Mouse (Mus musculus): ENCODE data around the gene Eif3m. TPM values are rescaled to one million over a fixed set of nuclear protein-coding genes. Genes with fewer than 3 reads are reported as not detected.

Gene Eif3m
- polyA plus RNA-seq (2014; fragmentation: Nextera tagmentation; extraction: Ambion mirVana) = 330 and 348 TPM in 2 replicates

DNA sequence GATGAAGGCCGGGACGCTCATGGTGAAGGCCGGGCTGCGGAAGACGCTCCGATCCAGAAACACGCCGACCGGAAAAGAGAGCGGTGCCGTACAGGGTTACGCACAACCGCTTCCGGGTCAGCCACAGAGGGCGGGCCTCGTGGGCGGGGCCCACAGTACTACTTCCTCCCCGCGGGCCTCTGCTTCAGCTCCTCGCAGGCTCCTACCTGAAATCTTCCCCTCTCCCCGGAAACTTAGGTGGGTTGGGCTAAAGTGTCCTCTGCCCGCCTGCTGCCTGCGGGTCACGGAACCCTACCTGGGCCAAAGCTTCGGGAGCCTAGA is at the start of gene Eif3m:
Gene Eif3m (minus strand): TSS at position 114 of the 321 bp plus-strand sequence.
- peak; percentile 99 for ATAC-seq (replicated peaks; ENCODE audit: low FRiP score)
- WGBS = 0% methylated on average over 25 of the region's 25 CpGs

DNA sequence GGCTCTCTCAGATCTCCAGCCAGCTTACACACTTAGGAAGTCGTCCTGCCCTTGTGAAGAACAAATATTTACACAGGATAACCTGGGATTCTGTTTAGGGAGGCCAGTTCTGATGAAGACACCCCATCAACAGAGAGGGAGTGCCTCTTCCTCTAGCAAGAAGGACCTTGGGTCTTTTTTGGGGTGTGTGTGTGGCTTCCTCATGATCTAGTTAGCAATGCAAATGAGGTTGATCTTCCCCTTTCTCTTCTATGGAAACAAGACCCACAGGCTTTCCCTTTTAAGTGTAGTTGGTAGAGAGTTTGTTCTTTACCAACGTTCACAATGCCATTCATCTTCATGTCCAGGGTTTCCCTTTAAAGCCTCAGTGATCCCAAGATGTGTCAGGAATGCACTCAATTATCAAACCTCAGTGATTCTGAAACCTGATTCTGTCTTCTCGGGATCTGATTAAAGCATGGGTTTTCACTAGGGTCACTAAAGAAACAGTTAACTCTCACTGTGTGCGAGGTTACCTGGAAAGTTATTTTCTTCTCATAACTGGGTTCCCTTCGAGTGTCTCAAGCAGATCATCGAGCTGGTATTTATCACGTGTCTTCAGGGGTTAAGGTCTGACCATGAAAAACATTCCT is 46.0 kb upstream of the Eif3m start:
- Histone ChIP-seq H3K4me3 (ENCODE audit: low read depth, low read length) (no peak overlapping the region), H3K27ac (ENCODE audit: low read depth, low read length) (no peak overlapping the region), H3K9me3 (ENCODE audit: control insufficient read depth, low read length) (no peaks in the 10 kb centered on the region), H3K4me2 (no peak overlapping the region), H3K4me1 (replicated peaks; ENCODE audit: control insufficient read depth, insufficient read depth, low read length) (no peaks in the 10 kb centered on the region), H3K27me3 (replicated peaks; ENCODE audit: control insufficient read depth, insufficient read depth, low read length) (no peaks in the 10 kb centered on the region), H3K9ac (ENCODE audit: low read depth, low read length) (no peak overlapping the region), H3K36me3 (ENCODE audit: control insufficient read depth, insufficient read depth, low read length) (no peaks in the 10 kb centered on the region)
- no peak for ATAC-seq (replicated peaks; ENCODE audit: low FRiP score)
- no peak for DNase-seq (ENCODE audit: low spot score)
- 55% methylated on average over 7 of the region's 7 CpGs for WGBS

More for the DNA sequence above, at the start of gene Eif3m:
- H3K4me2 ChIP-seq = peak within 1 kb of the TSS; percentile 86
- peaks cover 3% of the 10 kb centered on the region for H3K4me1 ChIP-seq (replicated peaks; ENCODE audit: control insufficient read depth, insufficient read depth, low read length)
- H3K9ac ChIP-seq (ENCODE audit: low read depth, low read length) = peak within 1 kb of the TSS; percentile 93
- peak within 1 kb of the TSS; percentile 60; the same call in 1 of the 2 replicates for H3K27ac ChIP-seq (ENCODE audit: low read depth, low read length)
- peak within 1 kb of the TSS; percentile 94 for H3K4me3 ChIP-seq (ENCODE audit: low read depth, low read length)
- DNase-seq (ENCODE audit: low spot score) = peak; percentile 95
- H3K36me3 ChIP-seq (ENCODE audit: control insufficient read depth, insufficient read depth, low read length) = peaks cover 5% of the 10 kb centered on the region; the same call in 1 of the 2 replicates
- H3K27me3 ChIP-seq (replicated peaks; ENCODE audit: control insufficient read depth, insufficient read depth, low read length) = no peaks in the 10 kb centered on the region
- no peaks in the 10 kb centered on the region for H3K9me3 ChIP-seq (ENCODE audit: control insufficient read depth, low read length)

- H3K4me2 ChIP-seq = no peak overlapping the region
- no peak overlapping the region for H3K27ac ChIP-seq (ENCODE audit: low read depth, low read length)
- 58% methylated on average over 7 of the region's 7 CpGs for WGBS
- no peaks in the 10 kb centered on the region for H3K36me3 ChIP-seq (ENCODE audit: control insufficient read depth, insufficient read depth, low read length)
- no peak overlapping the region for H3K4me3 ChIP-seq (ENCODE audit: low read depth, low read length)
- no peaks in the 10 kb centered on the region; the same call in 1 of the 2 replicates for H3K4me1 ChIP-seq (replicated peaks; ENCODE audit: control insufficient read depth, insufficient read depth, low read length)
- H3K9ac ChIP-seq (ENCODE audit: low read depth, low read length) = no peak overlapping the region
- H3K27me3 ChIP-seq (replicated peaks; ENCODE audit: control insufficient read depth, insufficient read depth, low read length) = no peaks in the 10 kb centered on the region
- DNase-seq (ENCODE audit: low spot score) (no peak), ATAC-seq (replicated peaks; ENCODE audit: low FRiP score) (no peak)
- H3K9me3 ChIP-seq (ENCODE audit: control insufficient read depth, low read length) = no peaks in the 10 kb centered on the region
These were observed 41.8 kb upstream of the Eif3m start for GRCm38 (mm10) chr2:105058577-105059116.

DNA sequence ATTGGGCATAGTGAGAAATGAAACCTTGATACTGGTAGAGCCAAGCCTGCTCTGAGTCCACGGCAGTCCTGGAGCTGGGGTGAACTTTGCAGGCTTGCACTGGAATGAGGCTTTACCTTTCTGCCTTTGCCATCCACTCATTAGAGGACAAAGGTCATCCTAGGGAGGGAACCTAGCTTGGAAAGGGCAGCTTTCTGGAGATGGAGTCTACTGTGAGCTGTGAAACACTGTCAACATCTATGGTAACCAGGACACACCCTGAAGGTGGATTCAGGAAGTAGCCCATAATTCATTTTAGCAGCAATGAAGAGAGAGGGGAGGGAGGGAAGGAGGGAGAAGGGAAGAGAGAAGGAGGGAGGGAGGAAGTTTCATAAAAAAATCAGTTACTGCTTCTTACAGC is 38.6 kb upstream of the Eif3m start:
- H3K36me3 ChIP-seq (ENCODE audit: control insufficient read depth, insufficient read depth, low read length) = no peaks in the 10 kb centered on the region
- no peak overlapping the region for H3K4me2 ChIP-seq
- DNase-seq (ENCODE audit: low spot score) (no peak), ATAC-seq (replicated peaks; ENCODE audit: low FRiP score) (no peak)
- H3K27me3 ChIP-seq (replicated peaks; ENCODE audit: control insufficient read depth, insufficient read depth, low read length) = no peaks in the 10 kb centered on the region; the same call in 1 of the 2 replicates
- no peak overlapping the region for H3K27ac ChIP-seq (ENCODE audit: low read depth, low read length)
- H3K4me1 ChIP-seq (replicated peaks; ENCODE audit: control insufficient read depth, insufficient read depth, low read length) = no peaks in the 10 kb centered on the region; the same call in 1 of the 2 replicates
- H3K4me3 ChIP-seq (ENCODE audit: low read depth, low read length) = no peak overlapping the region
- WGBS = 52% methylated on average over 1 of the region's 1 CpGs
- no peaks in the 10 kb centered on the region for H3K9me3 ChIP-seq (ENCODE audit: control insufficient read depth, low read length)
- no peak overlapping the region for H3K9ac ChIP-seq (ENCODE audit: low read depth, low read length)

GRCm38 (mm10) chr2:105048301-105048700 is 31.4 kb upstream of the Eif3m start:
- WGBS = 40% methylated on average over 1 of the region's 1 CpGs
- no peak overlapping the region for H3K27ac ChIP-seq (ENCODE audit: low read depth, low read length)
- H3K4me2 ChIP-seq = no peak overlapping the region
- H3K4me1 ChIP-seq (replicated peaks; ENCODE audit: control insufficient read depth, insufficient read depth, low read length) = no peaks in the 10 kb centered on the region
- H3K9ac ChIP-seq (ENCODE audit: low read depth, low read length) = no peak overlapping the region
- DNase-seq (ENCODE audit: low spot score) (no peak), ATAC-seq (replicated peaks; ENCODE audit: low FRiP score) (no peak)
- H3K36me3 ChIP-seq (ENCODE audit: control insufficient read depth, insufficient read depth, low read length) = no peaks in the 10 kb centered on the region
- H3K9me3 ChIP-seq (ENCODE audit: control insufficient read depth, low read length) = no peaks in the 10 kb centered on the region
- H3K4me3 ChIP-seq (ENCODE audit: low read depth, low read length) = no peak overlapping the region
- H3K27me3 ChIP-seq (replicated peaks; ENCODE audit: control insufficient read depth, insufficient read depth, low read length) = no peaks in the 10 kb centered on the region; the same call in 1 of the 2 replicates

GRCm38 (mm10) chr2:105043152-105043551 is 26.3 kb upstream of the Eif3m start:
- no peak overlapping the region for H3K27ac ChIP-seq (ENCODE audit: low read depth, low read length)
- WGBS = 64% methylated on average over 4 of the region's 4 CpGs

DNA sequence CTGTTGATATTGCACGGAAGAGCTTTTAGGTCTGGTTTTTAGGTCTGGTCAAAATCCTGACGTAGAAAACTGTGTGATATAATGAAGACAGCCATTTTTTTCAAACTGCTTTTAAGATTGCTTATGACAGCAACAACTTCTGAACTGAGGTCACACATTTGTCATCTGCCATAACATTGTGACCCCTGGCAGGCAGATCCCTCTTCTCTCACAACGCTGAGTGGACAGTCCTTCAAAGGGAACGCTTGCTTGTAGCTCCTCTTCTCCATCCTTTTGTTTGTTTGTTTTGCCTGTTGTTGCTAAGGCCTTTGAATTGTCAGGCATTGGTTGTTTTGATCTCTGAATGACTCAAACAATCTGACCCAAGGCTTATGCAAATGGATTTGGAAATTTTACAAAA is 24.0 kb upstream of the Eif3m start:
- no peak overlapping the region for H3K9ac ChIP-seq (ENCODE audit: low read depth, low read length)
- no peaks in the 10 kb centered on the region; the same call in 1 of the 2 replicates for H3K27me3 ChIP-seq (replicated peaks; ENCODE audit: control insufficient read depth, insufficient read depth, low read length)
- H3K27ac ChIP-seq (ENCODE audit: low read depth, low read length) = no peak overlapping the region
- H3K4me2 ChIP-seq = no peak overlapping the region
- H3K36me3 ChIP-seq (ENCODE audit: control insufficient read depth, insufficient read depth, low read length) = no peaks in the 10 kb centered on the region
- ATAC-seq (replicated peaks; ENCODE audit: low FRiP score) (no peak), DNase-seq (ENCODE audit: low spot score) (no peak)
- no peaks in the 10 kb centered on the region for H3K9me3 ChIP-seq (ENCODE audit: control insufficient read depth, low read length)
- 73% methylated on average over 4 of the region's 4 CpGs for WGBS
- H3K4me1 ChIP-seq (replicated peaks; ENCODE audit: control insufficient read depth, insufficient read depth, low read length) = no peaks in the 10 kb centered on the region
- H3K4me3 ChIP-seq (ENCODE audit: low read depth, low read length) = no peak overlapping the region

More at GRCm38 (mm10) chr2:105043152-105043551, 26.3 kb upstream of the Eif3m start:
- no peak for DNase-seq (ENCODE audit: low spot score)
- no peak for ATAC-seq (replicated peaks; ENCODE audit: low FRiP score)
- no peaks in the 10 kb centered on the region for H3K9me3 ChIP-seq (ENCODE audit: control insufficient read depth, low read length)
- H3K9ac ChIP-seq (ENCODE audit: low read depth, low read length) = no peak overlapping the region
- H3K4me2 ChIP-seq = no peak overlapping the region
- H3K36me3 ChIP-seq (ENCODE audit: control insufficient read depth, insufficient read depth, low read length) = no peaks in the 10 kb centered on the region
- no peak overlapping the region for H3K4me3 ChIP-seq (ENCODE audit: low read depth, low read length)
- H3K4me1 ChIP-seq (replicated peaks; ENCODE audit: control insufficient read depth, insufficient read depth, low read length) = no peaks in the 10 kb centered on the region
- H3K27me3 ChIP-seq (replicated peaks; ENCODE audit: control insufficient read depth, insufficient read depth, low read length) = no peaks in the 10 kb centered on the region; the same call in 1 of the 2 replicates

DNA sequence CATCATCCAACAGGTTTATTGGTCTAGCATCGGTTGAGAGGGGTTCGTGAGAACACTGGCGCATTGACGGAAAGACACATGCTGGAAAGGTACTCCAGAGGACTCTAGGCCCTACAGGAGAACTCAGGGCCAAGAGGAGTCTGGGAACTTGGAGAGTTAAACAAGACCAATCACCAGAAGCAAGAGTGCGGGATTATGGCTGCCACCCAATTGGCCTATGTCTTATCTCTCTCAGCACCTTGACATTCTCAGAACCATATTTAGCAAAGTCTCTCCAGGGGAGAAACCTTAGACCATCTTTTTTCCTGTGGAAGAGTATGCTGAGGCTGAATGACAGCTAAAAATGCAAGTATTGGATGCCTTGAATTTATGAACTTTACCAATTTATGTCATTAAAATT is 22.0 kb upstream of the Eif3m start:
- Histone ChIP-seq H3K27me3 (replicated peaks; ENCODE audit: control insufficient read depth, insufficient read depth, low read length) (no peaks in the 10 kb centered on the region; the same call in 1 of the 2 replicates), H3K9me3 (ENCODE audit: control insufficient read depth, low read length) (no peaks in the 10 kb centered on the region), H3K4me2 (no peak overlapping the region), H3K4me3 (ENCODE audit: low read depth, low read length) (no peak overlapping the region), H3K27ac (ENCODE audit: low read depth, low read length) (no peak overlapping the region), H3K4me1 (replicated peaks; ENCODE audit: control insufficient read depth, insufficient read depth, low read length) (no peaks in the 10 kb centered on the region), H3K9ac (ENCODE audit: low read depth, low read length) (no peak overlapping the region), H3K36me3 (ENCODE audit: control insufficient read depth, insufficient read depth, low read length) (no peaks in the 10 kb centered on the region)
- 87% methylated on average over 5 of the region's 5 CpGs for WGBS
- ATAC-seq (replicated peaks; ENCODE audit: low FRiP score) = no peak
- DNase-seq (ENCODE audit: low spot score) = no peak

All from liver, embryonic 11.5 days (tissue).